Mouse (Mus musculus) adrenal gland, adult (tissue): Measurements from ENCODE around the gene Lzts3.

Source experiments
- DNase-seq, 2 experiments: peaks; one replicate each; pipeline ENCODE4 v3.0.0; 2022 to 2023; ENCODE audit warnings: low spot score in 1 of 2; ENCODE audit not compliant: inconsistent age in 2 of 2

Gene Lzts3

DNA sequence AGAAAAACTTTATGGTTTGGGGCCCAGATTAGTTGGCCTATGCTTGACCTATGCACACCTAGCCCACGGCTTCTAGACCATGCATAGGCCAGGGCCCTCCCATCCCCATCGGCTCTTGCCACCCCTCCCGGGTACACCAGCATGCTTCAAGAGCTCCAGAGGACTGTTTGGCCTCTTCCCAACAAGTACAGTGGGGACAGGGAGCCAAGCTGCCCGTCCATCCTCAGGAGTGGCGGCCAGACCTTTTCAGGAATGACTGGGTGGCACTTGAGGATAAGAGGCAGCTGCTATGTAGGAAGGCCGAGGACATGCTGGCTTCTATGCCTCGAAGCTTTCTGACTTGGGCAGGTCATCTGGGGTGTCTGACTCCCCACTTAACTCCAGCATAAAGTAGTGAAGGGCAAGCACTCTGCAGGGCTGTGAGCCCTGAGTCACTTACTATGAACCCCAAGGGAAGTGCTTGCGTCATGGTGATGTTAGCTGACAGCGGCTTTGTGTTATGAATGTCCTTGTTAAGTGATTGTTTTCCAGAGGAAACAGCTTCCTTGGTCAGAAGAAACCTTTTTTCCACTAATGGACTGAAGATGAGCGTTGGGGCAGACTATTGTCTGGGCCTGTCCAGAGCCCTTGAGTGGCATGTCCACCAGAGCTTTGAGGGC, 58.6 kb downstream of the Lzts3 start:
- DNase-seq = peak in 1 of 2 experiments; percentile 72
